Mouse (Mus musculus) hematopoietic stem cell, adult 5-6 weeks (primary cell): ENCODE results near the gene Hoxa3. TPM values are rescaled to one million over a fixed set of nuclear protein-coding genes. Genes with fewer than 3 reads are reported as not detected.

Experiments used
- ATAC-seq, 2 experiments: fragments of 125-278 bp in 1 of 2; replicated peaks in 1 of 2; 2 replicates each; pipeline ENCODE4 v1.8.0; 2016 to 2017; ENCODE audit warnings: inconsistent platforms in 2 of 2, mild to moderate bottlenecking in 2 of 2, moderate number of reproducible peaks in 2 of 2, low read depth in 1 of 2, moderate TSS enrichment in 1 of 2; ENCODE audit not compliant: low FRiP score in 2 of 2, poor library complexity in 2 of 2, severe bottlenecking in 2 of 2, insufficient read depth in 1 of 2, low TSS enrichment in 1 of 2
- total RNA-seq: library from RNA; stranded (forward); fragments of 172-1452, 232-1000 nt; gene quantifications from 2 replicates; pipeline ENCODE4 v1.2.3, GENCODE M21; 2017

The Hoxa3 gene
- total RNA-seq, 1 experiment from 2014 or later, result 3.7 TPM

DNA sequence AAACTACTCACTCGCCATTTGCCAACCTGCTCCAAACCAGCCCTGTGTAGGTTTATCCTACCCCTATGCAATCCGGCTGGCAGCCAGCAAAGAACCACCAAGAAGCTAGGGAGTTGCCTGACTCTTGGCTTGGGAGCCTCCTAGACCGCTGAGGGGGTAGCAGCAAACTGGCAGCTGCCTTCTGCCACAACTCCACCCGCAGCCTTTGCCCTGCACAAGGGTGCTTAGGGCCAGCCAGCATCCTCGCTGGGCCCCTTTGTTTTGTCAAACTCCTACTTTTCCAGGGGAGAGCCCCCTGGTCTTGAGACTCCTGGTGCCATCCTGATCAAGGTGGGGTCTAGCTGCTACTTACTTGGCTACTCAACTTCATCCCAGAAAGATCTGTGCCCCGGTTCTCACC lies 28.5 kb downstream of the Hoxa3 start:
- no peak for ATAC-seq

- ATAC-seq, result no peak
Measured at GRCm38 (mm10) chr6:52183311-52184080, 29.6 kb downstream of the Hoxa3 start.

DNA sequence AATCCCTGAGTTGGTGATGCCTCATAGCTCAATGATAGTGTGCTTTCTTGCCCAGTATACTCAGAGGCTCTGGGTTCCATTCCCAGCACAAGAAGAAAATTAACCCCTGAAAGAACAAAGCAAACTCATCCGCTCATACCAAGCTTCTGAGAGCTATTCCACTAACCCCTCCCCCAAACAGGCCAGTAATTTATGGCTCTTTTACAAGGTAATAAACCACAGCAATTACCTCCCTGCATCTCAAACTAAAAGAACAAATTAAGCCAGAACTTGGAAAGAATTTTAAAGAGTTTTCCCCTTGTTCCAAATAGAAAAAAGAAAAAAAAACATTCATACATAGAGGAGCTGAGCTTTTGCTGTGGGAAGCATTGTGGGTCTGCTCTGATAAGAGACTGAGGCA lies 30.3 kb downstream of the Hoxa3 start:
- no peak for ATAC-seq

DNA sequence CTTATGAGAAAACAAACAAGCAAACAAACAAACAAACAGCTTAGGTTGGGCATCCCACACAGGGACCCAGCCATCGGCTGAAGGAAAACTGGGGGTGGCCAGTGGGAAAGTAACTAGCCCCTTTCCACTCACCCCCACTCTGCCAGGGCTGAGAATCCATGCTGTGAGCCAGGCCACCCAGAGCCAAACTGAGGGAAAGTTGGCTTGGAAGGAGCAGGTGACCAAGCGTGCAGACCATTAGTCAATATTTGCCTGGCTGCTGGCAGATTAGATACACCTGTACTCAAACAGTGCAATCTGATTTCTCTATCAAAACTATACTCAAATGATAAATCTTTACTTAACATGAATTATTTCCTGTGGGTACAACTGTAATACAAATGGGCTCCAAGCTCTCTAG lies 31.1 kb downstream of the Hoxa3 start:
- ATAC-seq, result no peak

DNA sequence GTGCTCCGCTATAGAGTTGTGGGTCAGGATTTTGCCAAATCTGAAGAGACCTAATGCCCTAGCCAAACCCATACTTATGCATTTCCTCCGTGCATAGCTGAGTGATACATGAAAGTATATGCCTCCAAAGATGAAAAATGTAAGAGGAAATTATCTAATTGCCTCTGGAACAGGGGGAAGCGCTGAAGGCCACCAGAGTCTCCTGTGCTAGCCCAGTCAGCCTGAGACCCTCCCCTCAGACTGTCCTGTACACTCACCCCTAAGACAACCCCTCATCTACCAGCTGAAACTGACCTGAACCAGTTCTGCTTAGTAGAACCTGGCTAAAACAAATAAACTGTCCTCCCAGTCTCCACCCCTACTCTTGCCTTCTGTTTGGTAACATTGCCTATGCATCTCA lies 32.4 kb downstream of the Hoxa3 start:
- no peak for ATAC-seq

DNA sequence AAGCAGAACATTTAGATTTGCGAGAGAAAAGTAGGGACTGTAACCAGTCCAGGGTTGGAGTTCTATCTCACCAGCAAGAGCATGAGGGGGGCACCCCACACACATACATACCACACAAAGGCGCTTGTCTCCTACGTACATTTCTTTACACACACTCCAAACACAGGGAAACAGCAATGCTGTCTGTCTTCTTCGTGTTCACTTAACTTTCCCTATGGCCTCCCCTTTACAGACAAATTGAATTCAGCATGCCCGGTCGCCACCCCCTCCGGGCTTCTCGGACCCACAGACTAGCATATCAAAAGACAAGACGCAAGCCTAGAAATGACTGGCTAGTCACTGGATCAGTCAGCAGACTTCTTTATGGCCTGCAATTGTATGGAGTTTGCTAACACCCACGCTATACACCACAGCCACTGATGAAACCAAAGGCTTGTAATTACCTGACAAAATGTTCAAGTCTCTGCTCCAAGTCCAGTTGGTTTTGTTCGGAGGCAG lies 32.9 kb downstream of the Hoxa3 start:
- no peak for ATAC-seq

DNA sequence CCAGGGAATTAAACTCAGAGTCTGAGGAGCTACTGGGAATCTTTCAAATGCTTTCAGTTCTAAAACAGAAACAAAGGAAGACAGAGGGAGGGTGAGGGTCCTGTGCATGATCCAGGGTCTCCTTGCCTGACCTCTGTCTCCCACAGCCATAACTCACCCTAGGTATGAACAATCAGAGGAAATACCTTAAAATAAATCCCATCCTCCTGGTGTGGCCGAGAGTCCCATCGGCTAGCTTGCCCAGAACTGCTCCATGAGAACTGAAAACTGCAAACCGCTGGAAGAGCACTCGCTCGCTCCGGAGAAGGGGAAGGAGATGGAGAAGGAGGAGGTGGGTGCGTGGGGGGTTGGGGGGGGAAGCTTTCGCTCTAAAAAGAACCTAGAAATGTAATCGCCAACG lies 33.4 kb downstream of the Hoxa3 start:
- ATAC-seq, result no peak

- ATAC-seq, result no peak
Measured at GRCm38 (mm10) chr6:52178918-52179665, 34.0 kb downstream of the Hoxa3 start.

GRCm38 (mm10) chr6:52177806-52178205 lies 35.3 kb downstream of the Hoxa3 start:
- no peak for ATAC-seq

DNA sequence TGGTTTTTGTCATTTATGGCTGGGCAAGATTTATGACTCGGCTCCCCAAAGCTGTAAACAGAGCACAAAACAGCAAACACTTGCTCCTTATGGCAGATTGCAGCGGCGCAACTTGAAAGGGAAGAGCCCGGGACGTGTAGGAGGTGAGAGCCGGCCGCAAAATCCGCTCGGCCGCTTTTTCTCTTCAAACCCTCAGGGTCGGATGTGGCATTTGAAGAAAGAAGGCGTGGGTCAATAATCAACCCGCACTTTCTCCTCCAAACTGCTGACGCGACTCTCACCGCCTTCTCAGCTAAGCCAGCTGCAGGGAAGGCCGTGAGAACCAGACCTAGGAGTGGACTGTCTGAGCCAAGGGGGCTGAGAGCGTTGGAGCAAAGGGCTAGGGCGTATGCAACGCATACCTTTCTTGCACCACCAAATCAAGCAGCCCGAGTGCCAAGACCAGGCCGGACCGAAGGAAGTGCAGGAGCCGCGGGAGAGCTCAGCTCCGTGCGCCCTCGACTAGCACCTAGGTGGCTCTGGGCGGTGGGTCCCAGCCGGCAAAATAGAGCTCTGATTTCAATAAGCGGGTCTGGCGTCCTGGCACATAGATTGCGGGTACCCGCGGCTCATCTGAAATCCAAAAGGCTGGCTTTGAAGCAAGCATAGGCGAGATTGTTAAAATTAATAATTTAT lies 35.9 kb downstream of the Hoxa3 start, which contains the start of gene 5730596B20Rik:
Gene 5730596B20Rik, plus strand, starts transcription at position 438 of the 675 bp plus-strand sequence.
- peak in 1 of 2 experiments; percentile 21; a peak in 1 of 4 replicates for ATAC-seq

GRCm38 (mm10) chr6:52176391-52176790 lies 36.7 kb downstream of the Hoxa3 start:
- ATAC-seq, result no peak

GRCm38 (mm10) chr6:52175864-52176263 lies 37.3 kb downstream of the Hoxa3 start:
- no peak for ATAC-seq

DNA sequence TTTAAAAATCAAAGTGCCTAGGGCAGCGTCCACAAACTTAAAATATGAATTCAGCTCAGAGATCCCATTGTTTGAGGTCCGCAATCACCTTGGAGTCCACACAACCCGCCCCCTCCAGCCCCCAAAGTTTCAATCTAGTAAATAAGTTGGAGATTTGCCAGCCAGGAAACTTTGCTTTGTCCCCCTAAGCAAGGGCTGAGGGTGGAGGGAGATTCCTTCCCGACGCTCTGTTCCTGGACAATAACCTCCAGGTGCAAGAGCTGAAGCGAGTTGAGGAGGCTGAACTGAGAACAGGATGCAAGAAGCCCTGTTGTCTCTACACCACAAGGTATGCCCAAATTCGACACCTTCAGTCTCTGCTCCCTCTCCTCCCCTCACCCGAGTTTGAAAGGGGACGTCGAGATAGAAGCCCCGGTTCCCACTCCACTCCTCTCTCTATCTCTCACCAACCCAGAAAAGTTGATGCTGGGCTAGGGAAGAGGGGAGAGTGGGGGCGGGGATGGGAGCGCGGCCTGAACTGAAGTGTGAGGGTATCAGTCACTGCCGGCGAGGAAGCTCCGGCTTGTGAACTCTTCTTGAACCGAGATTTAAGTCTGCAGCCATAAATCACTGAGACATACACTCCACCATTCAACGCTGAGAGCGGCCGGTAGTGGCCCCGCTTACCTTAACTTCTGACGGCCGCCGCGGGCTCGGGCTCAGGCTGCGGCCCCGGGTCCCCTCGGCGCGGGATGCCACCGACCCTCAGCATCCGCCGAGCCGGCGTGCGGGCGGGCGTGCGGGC lies 38.0 kb downstream of the Hoxa3 start:
- no peak for ATAC-seq

GRCm38 (mm10) chr6:52173648-52174047 lies 39.5 kb downstream of the Hoxa3 start:
- no peak for ATAC-seq

DNA sequence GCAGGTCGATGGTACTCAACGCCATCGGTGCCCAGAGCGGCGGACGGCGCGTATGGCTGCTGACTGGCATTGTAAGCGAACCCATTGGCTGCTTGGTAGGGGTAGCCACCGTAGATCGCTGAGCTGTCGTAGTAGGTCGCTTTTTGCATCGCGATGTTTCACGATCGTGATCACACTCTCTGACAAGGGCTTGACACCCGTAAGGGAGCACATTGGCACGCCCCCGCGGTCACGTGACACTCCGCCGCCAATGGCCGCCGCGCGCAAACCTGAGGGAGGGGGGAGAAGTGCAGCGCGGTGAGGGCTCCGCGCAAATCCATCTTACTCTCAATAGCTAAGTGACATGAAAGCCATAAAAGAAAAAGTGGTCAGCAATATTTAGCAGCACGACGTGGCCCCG lies 40.6 kb downstream of the Hoxa3 start:
- no peak for ATAC-seq

GRCm38 (mm10) chr6:52171938-52172337 lies 41.2 kb downstream of the Hoxa3 start:
- ATAC-seq, result no peak

DNA sequence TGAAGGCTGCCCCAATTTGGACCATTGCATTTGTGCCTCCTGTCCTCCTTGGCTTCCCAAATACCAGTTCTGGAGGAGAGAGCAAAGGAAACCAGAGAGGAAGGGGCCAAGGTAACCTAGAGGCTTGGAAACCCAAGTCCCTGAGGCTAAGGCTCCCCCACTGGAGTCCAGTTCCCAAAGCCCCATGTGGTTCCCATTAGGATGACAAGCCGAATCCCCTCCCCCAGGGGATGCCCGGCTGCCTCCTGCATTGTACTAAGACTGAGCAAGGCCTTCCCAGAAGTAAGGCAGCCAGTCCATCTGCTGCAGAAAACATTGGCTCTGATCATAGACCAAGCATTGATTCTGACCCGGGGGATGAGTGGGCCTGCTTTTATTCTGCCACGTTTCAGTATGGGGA lies 41.8 kb downstream of the Hoxa3 start:
- ATAC-seq, result no peak
